Mouse (Mus musculus): ENCODE measurements at regions not wholly inside any gene's neighbourhood (a gene's known extent, or its start where the extent isn't known, plus 50 kb on each side); places are given as distances from the start of the nearest gene placed in this dataset.
"Not testable (repeated sequence)": the region's sequence is repeated elsewhere in the genome, so short reads cannot be mapped to it uniquely, and the experiment has no call there.

DNA sequence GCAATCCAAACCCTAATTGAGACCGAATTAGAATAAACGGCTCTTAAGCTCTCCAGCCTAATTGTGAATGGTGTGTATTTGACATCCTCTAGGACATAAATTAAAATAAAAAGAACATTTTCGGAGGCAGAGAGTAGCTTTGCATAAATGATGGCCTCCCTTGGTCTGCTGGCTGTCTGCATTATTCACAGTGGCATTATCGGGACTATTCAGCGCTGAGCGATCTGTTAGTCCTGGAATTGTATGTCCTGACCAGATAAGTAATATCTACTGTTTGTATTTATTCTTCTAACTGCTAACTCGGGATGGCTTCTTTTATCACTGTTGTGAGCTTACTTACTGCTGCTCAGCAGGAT is 299.6 kb downstream of the Chl1 start:
- DNase-seq = no peak

GRCm38 (mm10) chr6:103810342-103811001 is 300.1 kb downstream of the Chl1 start:
- DNase-seq = no peak

DNA sequence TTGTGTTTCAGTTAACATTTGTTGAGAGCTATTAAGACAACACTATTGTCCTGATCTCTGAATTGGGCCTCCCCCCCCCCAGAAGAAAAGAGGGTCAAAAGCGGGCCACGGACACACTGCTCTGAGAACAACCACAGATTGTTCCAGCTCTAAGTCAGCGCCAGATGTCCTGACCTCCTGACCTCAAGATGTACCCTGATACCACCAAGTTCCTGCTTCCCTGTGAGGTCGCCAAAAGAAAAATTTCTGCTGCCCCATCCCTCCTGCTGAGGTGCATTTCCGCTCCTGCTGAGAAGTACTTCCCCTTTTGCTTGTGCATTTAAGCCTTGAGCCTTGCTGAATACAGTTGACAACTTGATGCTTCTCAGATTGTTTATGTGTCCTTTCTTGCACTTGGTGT is 306.0 kb downstream of the Chl1 start:
- DNase-seq = not testable (repeated sequence)

GRCm38 (mm10) chr6:103826042-103826441 is 315.7 kb downstream of the Chl1 start:
- no peak for DNase-seq

- no peak for DNase-seq
Observed at GRCm38 (mm10) chr6:103827623-103828022, 317.2 kb downstream of the Chl1 start.

GRCm38 (mm10) chr6:103828866-103829265 is 318.5 kb downstream of the Chl1 start:
- DNase-seq = no peak

DNA sequence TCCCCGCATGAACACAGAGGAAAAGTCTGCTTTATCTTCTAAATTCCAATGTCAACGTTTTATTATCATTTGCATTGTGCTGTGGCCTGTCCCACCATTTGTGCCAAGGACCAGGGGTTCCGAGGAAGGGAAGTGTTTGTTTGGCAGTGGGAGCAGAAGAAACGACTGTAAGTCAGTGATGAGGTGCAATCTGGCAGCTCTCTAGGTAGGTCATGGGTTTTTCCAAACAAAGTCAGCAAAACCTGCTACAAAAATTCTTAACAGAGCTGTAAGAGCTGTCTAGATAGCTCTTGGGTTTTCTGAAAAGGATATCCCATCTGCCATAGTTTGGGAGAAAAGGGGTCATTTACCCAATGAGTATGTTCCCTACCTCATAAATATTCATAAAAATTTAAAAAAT is 321.9 kb downstream of the Chl1 start:
- no peak for DNase-seq

- DNase-seq = no peak
Observed at GRCm38 (mm10) chr6:103832808-103833207, 322.4 kb downstream of the Chl1 start.

DNA sequence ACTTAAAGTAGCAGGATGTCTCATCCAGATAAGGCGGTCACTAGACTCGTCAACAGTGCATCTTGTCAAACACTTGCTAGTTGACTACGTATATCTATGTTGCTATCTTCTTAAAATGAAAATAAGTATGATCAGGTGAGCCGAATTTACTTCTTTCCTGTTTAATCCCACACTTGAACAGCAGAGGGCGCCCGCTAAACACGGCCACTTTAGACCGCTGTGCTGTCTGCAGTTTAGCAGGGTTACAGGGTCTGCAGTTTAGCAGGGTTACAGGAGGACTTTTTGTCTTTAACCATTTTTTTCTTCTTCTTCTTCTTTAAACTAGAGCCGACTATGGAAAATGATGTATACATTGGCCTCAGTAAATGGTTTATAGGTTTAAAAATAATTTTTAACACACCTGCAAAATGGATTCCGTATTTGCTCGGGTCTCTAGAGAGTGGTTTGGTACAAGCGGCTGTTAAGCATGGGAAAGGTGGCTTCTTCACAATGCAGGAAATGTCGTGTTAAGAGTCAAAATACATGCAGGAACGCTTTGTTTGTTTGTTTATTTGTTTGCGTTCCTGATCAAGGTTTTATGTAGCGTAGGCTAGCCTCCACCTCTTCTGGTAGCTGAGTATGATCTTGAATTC is 323.2 kb downstream of the Chl1 start:
- DNase-seq = peak in 1 of 2 experiments; percentile 1

DNA sequence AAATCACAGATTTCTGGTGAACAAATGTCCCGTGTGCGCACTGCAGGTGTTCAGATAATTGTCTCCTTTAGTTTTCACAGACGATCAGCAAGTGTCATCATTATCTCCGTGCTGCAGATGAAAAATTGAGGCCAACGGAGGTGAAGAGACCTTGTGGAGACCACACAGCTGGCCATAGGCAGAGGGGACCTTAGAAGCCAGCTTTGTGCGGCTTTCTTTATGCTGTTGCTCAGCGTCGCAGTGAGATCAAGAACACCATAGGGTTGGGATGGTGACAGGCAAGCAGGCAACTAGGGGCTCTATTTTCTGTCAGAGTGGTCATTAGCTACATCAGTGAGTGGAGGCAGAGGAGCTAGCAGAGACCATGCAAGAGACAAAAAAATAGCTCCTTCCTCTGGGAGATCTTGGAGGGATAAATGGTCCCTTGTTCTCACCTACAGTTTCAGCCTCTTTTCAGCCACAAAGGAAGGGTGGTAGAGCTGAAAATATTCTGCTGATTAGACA is 324.4 kb downstream of the Chl1 start:
- DNase-seq = no peak

DNA sequence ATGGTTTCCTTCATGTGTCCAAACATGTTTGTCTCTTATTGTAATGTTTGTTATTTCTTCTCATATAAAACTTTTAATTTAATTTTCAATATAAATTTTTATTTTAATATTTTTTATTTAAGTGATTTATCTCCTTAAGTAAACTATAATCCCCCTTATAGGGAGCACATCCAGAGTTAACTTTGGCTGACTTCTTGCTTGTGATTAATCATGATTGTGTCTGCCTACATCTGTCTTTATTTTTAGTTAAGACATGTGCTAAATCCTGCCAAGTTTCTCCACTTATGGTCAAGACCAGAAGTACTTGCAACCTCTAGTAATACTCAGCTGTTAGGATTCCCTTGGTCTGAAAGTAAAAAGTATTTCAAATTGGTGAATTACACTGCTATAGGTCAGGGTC is 349.4 kb downstream of the Chl1 start:
- no peak for DNase-seq

- no peak for DNase-seq
Observed at GRCm38 (mm10) chr6:103893455-103893854, 383.1 kb downstream of the Chl1 start.

- DNase-seq = no peak
Observed at GRCm38 (mm10) chr6:103924504-103924903, 414.1 kb downstream of the Chl1 start.

DNA sequence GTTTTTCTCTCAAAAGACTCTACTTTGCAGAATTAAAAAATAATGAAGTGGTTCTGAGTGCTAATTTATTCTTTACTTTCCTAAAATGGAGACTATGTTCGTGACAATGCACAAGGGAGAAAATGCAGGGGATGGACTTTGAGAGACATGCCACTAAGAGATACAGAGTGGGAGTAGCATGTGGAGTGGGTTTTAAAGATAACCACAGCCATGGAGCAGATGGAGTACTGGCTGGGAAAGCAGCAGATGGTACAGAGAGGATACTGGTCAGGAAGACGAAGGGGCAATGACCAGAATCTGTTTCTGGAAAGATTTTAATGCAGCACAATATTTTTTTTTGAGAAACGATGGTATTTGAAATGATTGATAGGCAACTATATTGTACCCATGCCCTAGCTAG is 416.7 kb downstream of the Chl1 start:
- no peak for DNase-seq

- no peak for DNase-seq
Observed at GRCm38 (mm10) chr6:103940345-103940744, 430.0 kb downstream of the Chl1 start.

DNA sequence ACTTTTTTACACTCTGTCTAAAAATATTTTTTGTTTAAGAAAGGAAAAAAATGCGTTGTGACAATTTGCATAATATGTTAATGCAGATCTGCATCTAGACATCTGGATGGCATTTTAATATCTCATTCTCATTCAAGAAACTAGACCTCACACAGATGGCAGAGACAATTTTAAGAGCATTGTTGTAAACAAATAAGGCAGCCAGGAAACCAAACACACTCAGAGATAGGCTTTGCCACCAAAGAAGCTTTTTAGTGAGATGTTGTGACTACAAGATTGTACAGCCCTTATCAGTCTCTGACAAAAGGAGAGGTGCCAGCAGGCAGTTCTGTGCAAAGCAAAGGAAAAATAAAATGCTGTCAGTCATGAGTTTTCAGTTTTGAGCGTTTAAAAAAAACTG is 434.0 kb downstream of the Chl1 start:
- no peak for DNase-seq

GRCm38 (mm10) chr6:103947474-103947873 is 437.1 kb downstream of the Chl1 start:
- DNase-seq = no peak

- no peak for DNase-seq
Observed at GRCm38 (mm10) chr6:103953134-103953771, 442.9 kb downstream of the Chl1 start.

- DNase-seq = no peak
Observed at GRCm38 (mm10) chr6:103959002-103959401, 448.6 kb downstream of the Chl1 start.

DNA sequence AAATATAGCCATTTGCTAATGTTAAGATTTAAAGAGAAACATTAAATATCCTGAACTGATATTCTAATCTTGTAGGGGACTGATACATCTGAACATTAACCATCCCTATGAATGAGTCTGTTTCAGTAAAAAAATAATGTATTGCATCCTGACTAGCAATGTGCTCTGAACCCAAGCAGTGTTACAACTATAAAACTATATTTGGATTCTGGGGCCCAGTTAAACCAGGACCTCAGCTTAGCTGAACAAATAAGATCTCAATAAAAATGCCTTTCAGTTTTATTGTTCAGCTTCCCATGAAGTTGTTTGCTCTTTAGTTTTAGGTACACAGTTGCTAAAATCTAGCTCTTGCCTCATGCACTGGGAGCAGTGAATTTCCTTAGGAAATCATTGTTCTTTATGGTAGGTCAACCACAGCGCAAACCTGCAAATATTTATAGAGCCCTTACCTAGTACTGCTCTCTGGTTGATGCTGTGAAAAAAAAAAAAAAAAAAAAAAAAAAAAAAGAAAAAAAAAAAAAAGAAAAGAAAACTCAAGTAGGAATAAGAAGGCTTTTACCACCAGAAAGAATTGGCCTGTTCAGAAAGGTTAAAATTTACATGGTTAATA is 457.5 kb downstream of the Chl1 start:
- DNase-seq = no peak

- no peak for DNase-seq
Observed at GRCm38 (mm10) chr6:103999186-103999585, 488.8 kb downstream of the Chl1 start.

DNA sequence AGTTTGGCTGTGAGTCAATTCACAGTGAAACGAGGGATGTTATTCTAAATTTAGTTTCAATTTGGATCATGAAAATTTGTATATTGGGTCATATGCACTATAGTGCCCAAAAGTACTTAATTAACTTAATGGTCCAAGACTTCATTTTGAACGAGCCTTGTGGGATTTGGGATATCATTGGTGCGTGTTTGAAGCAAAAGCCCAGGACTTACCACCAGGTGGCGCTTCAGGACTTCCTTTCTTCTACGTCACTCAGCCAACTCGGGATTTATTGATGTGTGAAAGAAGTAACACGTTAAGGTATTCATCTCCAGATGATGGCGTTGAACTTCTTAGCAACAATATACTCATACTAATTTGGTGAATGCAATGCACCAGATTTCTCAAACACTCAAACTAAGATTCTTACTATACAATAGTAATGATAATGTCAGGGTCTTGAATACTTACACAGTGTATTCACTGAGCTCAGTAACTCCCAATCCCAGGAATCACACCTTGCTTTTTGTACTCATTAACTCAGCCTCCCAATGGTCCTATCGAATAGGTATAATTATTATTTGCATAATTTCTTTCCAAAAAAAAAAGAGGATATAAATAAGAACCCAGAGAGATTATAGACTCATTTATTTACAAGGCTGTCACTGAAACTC is 464.0 kb upstream of the Cntn6 start:
- DNase-seq = peak in 1 of 2 experiments; percentile 5

DNA sequence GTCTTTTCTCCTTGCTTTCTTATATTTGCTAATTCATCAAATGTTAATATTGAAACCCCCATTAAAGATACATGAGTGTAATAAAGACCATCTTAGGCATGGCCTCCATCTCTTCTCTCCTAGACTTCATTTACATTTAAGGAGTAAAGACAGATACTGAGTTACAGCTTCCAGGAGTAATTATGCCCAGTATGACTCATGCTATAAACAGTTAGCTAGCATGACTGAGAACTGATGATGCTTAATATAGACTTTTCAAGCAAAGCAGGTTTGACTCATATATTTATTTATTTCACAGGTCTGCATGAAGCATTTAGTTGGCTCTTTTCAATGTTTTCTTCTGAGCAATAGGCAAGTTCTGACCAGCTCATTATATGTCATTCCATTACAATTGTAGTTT is 453.7 kb upstream of the Cntn6 start:
- no peak for DNase-seq

All from spleen, adult 18-20 months (tissue).